Mouse (Mus musculus): ENCODE data around the gene Slc30a1. TPM values are rescaled to one million over a fixed set of nuclear protein-coding genes. Genes with fewer than 3 reads are reported as not detected.

Slc30a1 gene
- polyA plus RNA-seq, 1 experiment from 2014 or later = 3.6 TPM

DNA sequence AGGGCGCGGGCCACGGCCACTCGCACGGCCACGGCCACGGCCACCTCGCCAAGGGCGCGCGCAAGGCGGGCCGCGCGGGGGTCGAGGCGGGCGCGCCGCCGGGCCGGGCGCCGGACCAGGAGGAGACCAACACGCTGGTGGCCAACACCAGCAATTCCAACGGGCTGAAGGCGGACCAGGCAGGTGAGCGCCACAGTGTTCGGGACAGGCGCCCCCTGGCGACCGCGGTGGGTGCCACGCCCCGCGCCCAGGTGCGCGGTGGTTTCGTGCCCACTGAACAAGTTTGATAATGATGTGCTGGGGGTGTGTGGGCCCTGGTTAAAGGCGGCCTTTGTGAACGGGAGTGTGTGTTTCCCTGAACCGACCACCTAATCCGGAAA, 854 bp downstream of the Slc30a1 start:
- no peaks in the 10 kb centered on the region for H3K9me3 ChIP-seq
- H3K27me3 ChIP-seq = peaks cover 15% of the 10 kb centered on the region; the same call in 1 of the 2 replicates
- peak; percentile 16; the same call in 1 of the 2 replicates for ATAC-seq (ENCODE audit: low FRiP score, low read depth)
- WGBS = under 1% methylated on average over 43 of the region's 43 CpGs
- H3K36me3 ChIP-seq = peaks cover 13% of the 10 kb centered on the region
- H3K4me2 ChIP-seq (replicated peaks) = peak overlapping the region; percentile 87
- peaks cover 47% of the 10 kb centered on the region for H3K4me1 ChIP-seq
- H3K27ac ChIP-seq (replicated peaks) = peak overlapping the region; percentile 89
- H3K4me3 ChIP-seq = peak overlapping the region; percentile 69
- peak overlapping the region; percentile 84 for H3K9ac ChIP-seq (replicated peaks)

DNA sequence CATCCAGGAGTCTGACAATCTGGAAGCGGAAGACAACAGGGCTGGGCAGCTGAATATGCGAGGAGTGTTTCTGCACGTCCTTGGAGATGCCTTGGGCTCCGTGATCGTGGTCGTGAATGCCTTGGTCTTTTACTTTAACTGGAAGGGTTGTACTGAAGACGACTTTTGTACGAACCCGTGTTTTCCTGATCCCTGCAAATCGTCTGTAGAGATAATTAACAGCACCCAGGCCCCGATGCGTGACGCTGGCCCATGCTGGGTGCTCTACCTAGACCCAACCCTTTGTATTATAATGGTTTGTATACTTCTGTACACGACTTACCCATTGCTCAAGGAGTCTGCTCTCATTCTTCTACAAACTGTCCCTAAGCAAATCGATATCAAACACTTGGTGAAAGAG, 2.3 kb downstream of the Slc30a1 start:
- Histone ChIP-seq H3K27me3 (peaks cover 15% of the 10 kb centered on the region; the same call in 1 of the 2 replicates), H3K36me3 (peaks cover 13% of the 10 kb centered on the region), H3K4me1 (peaks cover 47% of the 10 kb centered on the region), H3K27ac (replicated peaks) (no peak overlapping the region), H3K9me3 (no peaks in the 10 kb centered on the region), H3K9ac (replicated peaks) (no peak overlapping the region), H3K4me2 (replicated peaks) (peak overlapping the region; percentile 87; the same call in 1 of the 2 replicates), H3K4me3 (0 out of 2 replicates have a peak overlapping the region, but pooled peaks have one; percentile 5)
- ATAC-seq (ENCODE audit: low FRiP score, low read depth) = no peak
- WGBS = 94% methylated on average over 15 of the region's 15 CpGs

DNA sequence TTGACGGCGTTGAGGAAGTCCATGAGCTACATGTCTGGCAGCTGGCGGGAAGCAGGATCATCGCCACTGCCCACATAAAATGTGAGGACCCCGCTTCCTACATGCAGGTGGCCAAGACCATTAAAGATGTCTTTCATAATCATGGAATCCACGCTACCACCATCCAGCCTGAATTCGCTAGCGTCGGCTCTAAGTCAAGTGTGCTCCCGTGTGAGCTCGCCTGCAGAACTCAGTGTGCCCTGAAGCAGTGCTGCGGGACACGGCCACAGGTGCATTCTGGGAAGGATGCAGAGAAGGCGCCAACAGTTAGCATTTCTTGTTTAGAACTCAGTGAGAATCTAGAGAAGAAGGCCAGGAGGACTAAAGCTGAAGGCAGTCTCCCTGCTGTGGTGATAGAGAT, 2.7 kb downstream of the Slc30a1 start:
- WGBS = 94% methylated on average over 14 of the region's 14 CpGs
- H3K4me3 ChIP-seq = 0 out of 2 replicates have a peak overlapping the region, but pooled peaks have one; percentile 5
- H3K9me3 ChIP-seq = no peaks in the 10 kb centered on the region
- peak overlapping the region; percentile 15; the same call in 1 of the 2 replicates for H3K4me2 ChIP-seq (replicated peaks)
- peaks cover 47% of the 10 kb centered on the region for H3K4me1 ChIP-seq
- ATAC-seq (ENCODE audit: low FRiP score, low read depth) = no peak
- H3K27me3 ChIP-seq = peaks cover 15% of the 10 kb centered on the region; the same call in 1 of the 2 replicates
- H3K9ac ChIP-seq (replicated peaks) = no peak overlapping the region
- H3K27ac ChIP-seq (replicated peaks) = no peak overlapping the region
- H3K36me3 ChIP-seq = peaks cover 13% of the 10 kb centered on the region

DNA sequence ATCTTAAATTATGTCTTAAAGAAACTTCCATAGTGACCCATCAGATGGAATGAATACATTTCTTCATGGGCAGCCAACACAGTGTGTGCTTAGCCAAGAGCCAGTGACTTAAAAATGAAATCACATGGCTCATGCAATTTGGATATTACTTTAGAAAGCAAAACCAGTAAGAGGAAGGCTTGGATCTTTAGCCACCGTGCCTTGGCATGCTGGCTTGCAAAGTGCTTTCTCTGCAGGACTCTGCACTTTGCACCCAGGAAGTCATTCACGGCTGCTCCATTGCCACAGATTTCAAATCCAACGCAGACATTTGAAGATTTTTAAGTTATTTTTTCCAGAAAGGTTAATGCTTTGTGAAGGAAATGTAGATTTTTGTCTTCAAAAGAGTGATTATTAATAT, 4.1 kb downstream of the Slc30a1 start:
- Histone ChIP-seq H3K9me3 (no peaks in the 10 kb centered on the region), H3K36me3 (peaks cover 13% of the 10 kb centered on the region), H3K27me3 (0 out of 2 replicates have a peak, but pooled peaks cover 3% of the 10 kb centered on the region), H3K27ac (replicated peaks) (no peak overlapping the region), H3K4me3 (no peak overlapping the region), H3K9ac (replicated peaks) (no peak overlapping the region), H3K4me2 (replicated peaks) (peak overlapping the region; percentile 13; the same call in 1 of the 2 replicates), H3K4me1 (peaks cover 44% of the 10 kb centered on the region)
- 77% methylated on average over 3 of the region's 3 CpGs for WGBS
- ATAC-seq (ENCODE audit: low FRiP score, low read depth) = no peak

DNA sequence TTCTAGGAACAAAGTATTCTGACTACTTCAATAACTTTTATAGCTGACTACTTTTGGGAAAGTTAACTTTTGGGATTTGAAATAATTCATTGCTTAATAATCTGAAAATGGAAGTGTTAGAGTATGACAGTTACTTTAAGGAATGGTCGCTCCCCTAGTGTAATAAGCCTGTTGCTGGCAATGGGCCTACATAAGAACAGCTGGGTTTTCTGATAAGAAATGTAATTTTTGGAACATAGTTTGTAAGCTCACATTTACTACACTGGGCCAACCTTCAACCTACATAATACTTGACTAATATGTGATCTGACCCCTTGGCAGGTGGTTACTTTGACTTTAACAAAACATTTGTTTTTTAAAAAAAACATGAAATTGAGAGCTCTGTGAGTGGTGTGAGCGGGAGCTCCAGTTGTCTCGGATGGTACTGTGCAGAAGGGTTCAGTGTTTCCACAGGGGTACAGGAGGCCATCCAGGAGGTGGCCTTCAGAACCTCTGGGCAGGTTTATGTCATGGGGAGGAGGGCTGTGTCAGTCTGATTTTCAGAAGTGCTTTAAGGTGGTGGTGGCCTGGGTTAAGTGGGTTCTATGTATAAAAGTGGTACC, 4.6 kb downstream of the Slc30a1 start:
- H3K9ac ChIP-seq (replicated peaks) = no peak overlapping the region
- ATAC-seq (ENCODE audit: low FRiP score, low read depth) = no peak
- H3K27me3 ChIP-seq = no peaks in the 10 kb centered on the region
- WGBS = 91% methylated on average over 3 of the region's 3 CpGs
- peaks cover 13% of the 10 kb centered on the region for H3K36me3 ChIP-seq
- H3K9me3 ChIP-seq = no peaks in the 10 kb centered on the region
- H3K4me2 ChIP-seq (replicated peaks) = no peak overlapping the region
- H3K4me1 ChIP-seq = peaks cover 40% of the 10 kb centered on the region
- H3K4me3 ChIP-seq = no peak overlapping the region
- no peak overlapping the region for H3K27ac ChIP-seq (replicated peaks)

DNA sequence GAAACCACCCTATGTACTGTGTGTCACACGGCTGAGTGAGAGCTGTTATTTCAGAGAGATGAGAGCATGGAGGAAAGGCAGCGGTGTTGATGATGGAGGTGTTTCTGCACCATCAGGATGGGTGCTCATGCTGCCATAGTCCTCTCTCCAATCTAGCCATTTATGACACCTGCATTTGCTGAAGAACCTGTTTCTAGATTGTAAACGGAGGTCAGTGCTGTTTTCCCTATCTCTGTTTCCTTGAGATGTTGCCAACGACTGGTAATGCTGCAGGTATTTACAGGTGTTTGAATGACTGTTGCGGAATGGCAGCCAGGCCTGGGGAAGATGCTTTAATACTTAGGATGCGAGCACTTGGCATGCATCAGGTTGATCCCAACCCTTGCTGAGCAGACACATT, 8.1 kb downstream of the Slc30a1 start:
- 90% methylated on average over 6 of the region's 6 CpGs for WGBS

DNA sequence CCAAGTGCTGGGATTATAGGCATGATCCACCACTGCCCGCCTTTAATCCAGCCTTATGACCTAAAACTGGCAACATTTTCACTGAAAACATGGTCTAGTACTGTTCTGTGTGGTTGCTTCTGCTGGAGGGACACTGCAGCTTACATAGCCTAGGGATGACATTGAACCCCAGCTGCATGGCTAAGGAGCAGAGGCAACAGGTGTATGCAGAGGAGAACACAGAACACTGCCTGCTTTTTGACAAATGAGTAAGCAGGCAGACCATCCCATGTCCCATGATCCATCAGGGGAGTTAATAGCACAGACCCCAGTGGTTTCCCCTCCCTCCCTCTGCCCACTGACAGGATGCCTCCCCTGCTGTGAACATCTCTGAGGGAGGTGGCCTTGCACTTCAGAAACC, 9.0 kb downstream of the Slc30a1 start:
- H3K9ac ChIP-seq (replicated peaks) = no peak overlapping the region
- H3K36me3 ChIP-seq = 0 out of 2 replicates have a peak, but pooled peaks cover 1% of the 10 kb centered on the region
- 78% methylated on average over 1 of the region's 1 CpGs for whole genome bisulfite sequencing
- no peak overlapping the region for H3K4me2 ChIP-seq (replicated peaks)
- peaks cover 8% of the 10 kb centered on the region; the same call in 1 of the 2 replicates for H3K4me1 ChIP-seq
- H3K9me3 ChIP-seq = no peaks in the 10 kb centered on the region
- no peaks in the 10 kb centered on the region for H3K27me3 ChIP-seq
- no peak for ATAC-seq (ENCODE audit: low FRiP score, low read depth)
- no peak overlapping the region for H3K4me3 ChIP-seq
- H3K27ac ChIP-seq (replicated peaks) = no peak overlapping the region

More for the DNA sequence above, 8.1 kb downstream of the Slc30a1 start:
- Histone ChIP-seq H3K9me3 (no peaks in the 10 kb centered on the region), H3K4me3 (no peak overlapping the region), H3K27me3 (no peaks in the 10 kb centered on the region), H3K4me2 (replicated peaks) (no peak overlapping the region), H3K9ac (replicated peaks) (no peak overlapping the region), H3K36me3 (0 out of 2 replicates have a peak, but pooled peaks cover 5% of the 10 kb centered on the region), H3K4me1 (peaks cover 15% of the 10 kb centered on the region), H3K27ac (replicated peaks) (no peak overlapping the region)
- ATAC-seq (ENCODE audit: low FRiP score, low read depth) = no peak

DNA sequence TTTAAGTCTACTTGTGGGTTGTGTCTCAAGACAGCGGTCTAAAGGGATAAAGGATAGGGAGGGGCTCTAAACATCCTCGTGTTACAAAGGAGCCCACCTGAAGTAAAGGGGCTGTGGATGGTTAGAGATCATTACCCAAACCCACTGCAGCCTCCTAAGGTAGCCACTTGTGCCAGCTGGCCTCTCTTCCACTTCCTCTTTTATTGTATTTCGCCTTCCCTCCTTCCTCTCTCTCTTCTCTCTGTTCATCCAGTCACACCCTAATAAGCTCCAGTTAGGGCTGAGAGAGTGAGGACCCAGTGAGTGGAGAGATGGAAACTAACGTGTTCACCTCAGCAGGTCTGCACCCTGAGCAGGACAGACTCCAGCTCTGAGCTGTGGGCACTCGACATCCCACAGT, 10.3 kb downstream of the Slc30a1 start:
- peaks cover 1% of the 10 kb centered on the region; the same call in 1 of the 2 replicates for H3K4me1 ChIP-seq
- 76% methylated on average over 5 of the region's 5 CpGs for WGBS
- H3K9me3 ChIP-seq = no peaks in the 10 kb centered on the region; the same call in 1 of the 2 replicates
- no peaks in the 10 kb centered on the region for H3K36me3 ChIP-seq
- H3K27me3 ChIP-seq = no peaks in the 10 kb centered on the region
- no peak overlapping the region for H3K27ac ChIP-seq (replicated peaks)
- ATAC-seq (ENCODE audit: low FRiP score, low read depth) = no peak
- no peak overlapping the region for H3K4me3 ChIP-seq
- no peak overlapping the region for H3K9ac ChIP-seq (replicated peaks)
- H3K4me2 ChIP-seq (replicated peaks) = no peak overlapping the region

DNA sequence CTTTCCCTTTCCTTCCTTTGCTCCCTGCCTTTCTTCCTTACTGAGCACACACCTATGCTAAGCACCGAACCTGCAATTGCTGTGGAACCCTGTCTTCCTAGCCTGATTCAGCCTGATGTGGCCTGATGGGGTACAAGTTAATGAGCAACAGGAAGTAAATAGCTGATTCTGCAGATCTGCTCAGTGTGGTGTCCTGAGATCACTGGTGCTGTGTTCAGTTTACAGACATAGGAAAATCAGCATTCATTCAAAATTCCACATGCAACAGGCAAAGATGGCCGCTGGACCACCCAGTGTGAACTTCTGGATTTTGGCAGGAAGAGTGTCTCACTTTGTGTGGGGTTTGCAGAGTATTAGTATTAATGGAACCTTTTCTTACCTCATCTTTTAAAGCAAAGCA, 12.8 kb downstream of the Slc30a1 start:
- H3K27ac ChIP-seq (replicated peaks) = no peak overlapping the region
- no peak overlapping the region for H3K9ac ChIP-seq (replicated peaks)
- H3K36me3 ChIP-seq = no peaks in the 10 kb centered on the region
- H3K4me3 ChIP-seq = no peak overlapping the region
- ATAC-seq (ENCODE audit: low FRiP score, low read depth) = no peak
- no peaks in the 10 kb centered on the region; the same call in 1 of the 2 replicates for H3K9me3 ChIP-seq
- H3K4me1 ChIP-seq = no peaks in the 10 kb centered on the region
- no peaks in the 10 kb centered on the region for H3K27me3 ChIP-seq
- H3K4me2 ChIP-seq (replicated peaks) = no peak overlapping the region
- 84% methylated on average over 2 of the region's 2 CpGs for WGBS

DNA sequence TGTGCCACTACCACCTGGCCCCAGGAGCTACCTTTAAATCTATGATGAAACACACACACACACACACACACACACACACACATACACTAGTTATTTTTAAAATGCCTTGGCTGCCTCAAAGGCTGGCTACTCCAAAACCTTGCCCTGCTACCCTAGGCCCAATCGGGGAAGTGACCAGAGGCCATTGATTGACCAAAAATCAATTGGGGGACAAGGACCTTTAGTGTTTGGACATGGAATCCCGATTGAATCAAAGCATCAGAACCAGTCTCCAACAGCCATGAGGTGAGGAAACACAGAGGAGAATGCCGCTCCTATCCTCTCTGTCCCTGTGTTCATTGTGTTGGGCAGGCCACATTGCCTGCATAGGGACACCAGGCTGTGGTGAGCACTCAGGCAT, 15.1 kb downstream of the Slc30a1 start:
- 92% methylated on average over 3 of the region's 3 CpGs for WGBS
- Histone ChIP-seq H3K4me3 (no peak overlapping the region), H3K36me3 (no peaks in the 10 kb centered on the region), H3K27ac (replicated peaks) (no peak overlapping the region), H3K9me3 (no peaks in the 10 kb centered on the region; the same call in 1 of the 2 replicates), H3K9ac (replicated peaks) (no peak overlapping the region), H3K4me2 (replicated peaks) (no peak overlapping the region), H3K4me1 (no peaks in the 10 kb centered on the region), H3K27me3 (no peaks in the 10 kb centered on the region)
- ATAC-seq (ENCODE audit: low FRiP score, low read depth) = no peak

DNA sequence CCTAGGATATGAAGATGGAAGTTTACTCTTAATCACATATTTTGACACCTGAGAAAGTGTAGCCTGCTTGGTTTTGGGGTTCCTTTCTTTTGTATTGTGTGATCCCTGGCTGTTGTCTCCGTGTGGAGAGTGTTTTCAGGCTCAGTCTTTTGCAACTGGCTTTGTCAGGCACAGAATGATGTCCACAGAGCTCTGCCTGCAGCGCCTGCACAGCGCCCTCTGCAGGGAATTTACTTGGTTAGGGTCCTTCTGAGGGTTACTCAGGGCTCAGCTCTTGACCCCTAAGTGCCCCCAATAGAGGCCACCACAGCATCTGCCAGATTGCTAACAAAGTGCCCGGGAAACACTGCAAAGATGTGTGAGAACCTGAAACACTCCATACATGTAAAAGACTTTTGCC, 18.9 kb downstream of the Slc30a1 start:
- no peak for ATAC-seq (ENCODE audit: low FRiP score, low read depth)
- H3K27ac ChIP-seq (replicated peaks) = no peak overlapping the region
- no peak overlapping the region for H3K4me3 ChIP-seq
- H3K9me3 ChIP-seq = no peaks in the 10 kb centered on the region; the same call in 1 of the 2 replicates
- no peak overlapping the region for H3K9ac ChIP-seq (replicated peaks)
- no peaks in the 10 kb centered on the region for H3K27me3 ChIP-seq
- H3K36me3 ChIP-seq = no peaks in the 10 kb centered on the region
- WGBS = 47% methylated on average over 4 of the region's 4 CpGs
- no peaks in the 10 kb centered on the region for H3K4me1 ChIP-seq
- H3K4me2 ChIP-seq (replicated peaks) = no peak overlapping the region

DNA sequence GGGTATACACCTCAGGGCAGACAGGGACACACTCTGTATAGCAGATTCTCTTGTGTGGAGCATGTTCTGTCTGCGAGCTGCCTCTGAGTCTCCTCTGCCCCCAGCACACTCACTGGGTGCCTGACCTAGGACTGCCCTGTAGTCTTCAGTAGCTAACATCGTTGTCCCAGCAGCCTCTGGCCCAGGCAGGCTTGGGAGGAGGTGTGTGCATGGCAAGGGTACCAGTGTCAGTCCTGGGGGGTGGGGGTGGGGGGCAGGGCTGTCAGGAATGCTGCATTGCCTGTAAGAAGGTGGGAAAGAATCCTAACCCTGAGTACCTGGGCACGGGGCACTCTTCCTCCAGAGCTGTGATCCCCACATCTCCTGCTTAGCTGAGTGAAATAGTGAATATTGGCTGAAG, 20.1 kb downstream of the Slc30a1 start:
- 69% methylated on average over 3 of the region's 3 CpGs for WGBS
- Histone ChIP-seq H3K27me3 (no peaks in the 10 kb centered on the region), H3K9me3 (no peaks in the 10 kb centered on the region), H3K4me1 (no peaks in the 10 kb centered on the region), H3K4me2 (replicated peaks) (no peak overlapping the region), H3K27ac (replicated peaks) (no peak overlapping the region), H3K9ac (replicated peaks) (no peak overlapping the region), H3K4me3 (no peak overlapping the region), H3K36me3 (no peaks in the 10 kb centered on the region)
- no peak for ATAC-seq (ENCODE audit: low FRiP score, low read depth)
